Mouse (Mus musculus) lung, postnatal 25 days (tissue): ENCODE measurements around the gene Galp.
"Not testable (repeated sequence)": the region's sequence is repeated elsewhere in the genome, so short reads cannot be mapped to it uniquely, and the experiment has no call there.

ENCODE experiments used
- DNase-seq: peaks from one replicate; pipeline ENCODE4 v3.0.0; 2022; ENCODE audit warnings: low spot score

The Galp gene

DNA sequence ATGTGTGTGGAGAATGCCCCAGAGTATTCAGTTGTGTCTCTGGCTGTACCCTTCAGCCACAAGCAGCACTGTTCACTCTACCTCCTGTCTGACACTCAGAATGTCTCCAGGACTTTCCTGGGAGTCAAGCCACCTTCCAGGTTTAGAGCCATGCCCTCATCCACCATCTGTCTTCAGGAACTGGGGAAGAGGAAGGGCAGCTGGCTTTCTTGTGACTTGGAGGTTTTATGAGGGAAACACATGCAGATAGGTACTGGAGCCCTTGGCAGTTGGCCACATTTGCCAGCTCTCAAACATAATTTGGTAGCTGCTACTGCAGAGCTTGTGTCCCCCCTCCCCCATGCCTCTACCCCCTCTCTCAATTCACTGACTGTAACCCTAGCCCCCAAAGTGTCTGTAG is 17.9 kb upstream of the Galp start:
- no peak for DNase-seq

DNA sequence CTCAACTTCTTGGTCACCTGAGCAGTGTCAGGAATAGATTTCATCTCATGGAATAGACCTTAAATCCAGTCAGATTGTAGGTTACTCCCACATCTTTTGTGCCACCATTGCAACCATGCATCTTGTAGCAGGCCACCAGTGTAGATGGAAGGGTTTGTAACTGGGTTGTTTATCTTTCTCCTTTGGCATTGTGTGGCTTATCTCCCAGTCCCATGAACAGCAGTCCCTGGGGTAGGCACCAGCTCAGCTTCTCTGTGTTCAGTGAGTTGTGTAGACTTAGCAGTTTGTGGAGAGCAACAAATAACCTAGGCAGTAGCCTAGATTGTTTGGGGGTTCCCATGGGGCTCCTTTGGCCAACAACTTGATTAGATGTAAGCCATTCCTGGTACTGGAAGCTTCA is 14.0 kb upstream of the Galp start:
- DNase-seq = no peak

DNA sequence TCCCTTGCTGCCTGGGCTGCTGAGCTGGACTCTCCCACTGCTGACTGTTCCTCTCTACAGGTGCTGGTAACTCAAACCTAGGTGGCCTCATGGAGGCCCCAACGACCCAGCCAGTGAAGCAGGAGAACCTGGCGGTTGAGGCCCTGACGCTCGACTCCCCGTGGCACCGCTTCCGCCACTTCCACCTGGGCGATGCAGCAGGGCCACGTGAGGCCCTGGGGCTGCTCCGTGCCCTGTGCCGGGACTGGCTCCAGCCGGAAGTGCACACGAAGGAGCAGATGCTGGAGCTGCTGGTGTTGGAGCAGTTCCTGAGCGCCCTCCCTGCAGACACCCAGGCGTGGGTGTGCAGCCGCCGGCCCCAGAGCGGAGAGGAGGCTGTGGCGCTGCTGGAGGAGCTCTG is 13.1 kb upstream of the Galp start:
- no peak for DNase-seq

DNA sequence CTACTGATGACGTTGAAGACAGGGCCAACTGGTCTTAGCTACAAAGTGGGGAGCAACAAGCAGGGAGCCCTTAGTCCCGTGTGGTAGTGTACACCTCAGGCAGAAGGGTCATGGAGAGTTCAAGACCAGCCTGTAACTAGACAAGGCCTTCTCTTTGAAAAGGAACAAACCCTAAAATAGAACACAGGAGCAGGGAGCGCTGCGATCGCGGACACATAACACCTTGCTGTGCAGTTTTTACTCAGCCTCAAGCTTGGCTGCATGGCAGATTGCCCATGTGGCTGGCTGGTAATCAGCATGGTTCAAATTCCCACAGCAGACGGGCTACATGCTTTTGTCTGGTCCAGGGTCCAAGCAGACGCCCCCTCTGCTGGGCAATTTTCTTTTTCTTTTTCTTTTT is 12.4 kb upstream of the Galp start:
- DNase-seq = no peak

DNA sequence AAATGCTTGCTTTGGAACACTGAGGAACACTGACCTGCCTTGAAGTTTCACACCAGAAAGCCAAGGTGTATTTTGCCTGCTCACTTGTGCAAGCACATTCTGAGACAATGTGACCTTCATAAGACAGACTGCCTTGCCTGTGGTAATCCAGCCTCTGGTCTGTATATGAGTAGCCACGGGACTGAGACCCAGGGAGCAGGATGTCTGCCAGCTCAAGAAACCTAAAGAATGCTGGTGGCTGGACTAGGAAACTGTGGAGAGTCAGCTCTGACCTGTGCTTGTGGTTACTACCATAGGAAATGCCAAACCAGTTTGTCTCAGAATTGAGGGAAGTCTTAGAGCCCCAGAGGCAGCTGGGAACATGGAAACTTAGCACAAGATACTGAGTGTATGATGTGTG is 11.5 kb upstream of the Galp start:
- DNase-seq = no peak

DNA sequence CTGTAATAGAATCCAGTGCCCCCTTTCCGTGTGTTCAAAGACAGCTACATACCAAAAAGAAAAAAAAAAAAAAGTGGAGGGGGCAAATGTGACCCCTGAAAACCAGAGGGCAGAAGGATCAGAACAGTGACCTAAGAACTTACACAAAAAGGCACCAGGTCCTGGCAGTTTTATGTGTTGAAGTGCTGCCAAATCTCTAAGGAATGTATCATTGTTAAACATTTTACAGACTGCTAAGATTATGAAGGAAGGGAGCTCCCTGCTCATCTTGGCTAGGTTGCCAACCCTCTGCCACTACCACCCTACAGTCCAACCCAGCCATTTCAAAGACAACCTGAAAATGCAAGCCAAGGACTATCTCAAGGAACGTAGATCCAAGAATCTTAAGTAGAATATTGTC is 10.7 kb upstream of the Galp start:
- no peak for DNase-seq

DNA sequence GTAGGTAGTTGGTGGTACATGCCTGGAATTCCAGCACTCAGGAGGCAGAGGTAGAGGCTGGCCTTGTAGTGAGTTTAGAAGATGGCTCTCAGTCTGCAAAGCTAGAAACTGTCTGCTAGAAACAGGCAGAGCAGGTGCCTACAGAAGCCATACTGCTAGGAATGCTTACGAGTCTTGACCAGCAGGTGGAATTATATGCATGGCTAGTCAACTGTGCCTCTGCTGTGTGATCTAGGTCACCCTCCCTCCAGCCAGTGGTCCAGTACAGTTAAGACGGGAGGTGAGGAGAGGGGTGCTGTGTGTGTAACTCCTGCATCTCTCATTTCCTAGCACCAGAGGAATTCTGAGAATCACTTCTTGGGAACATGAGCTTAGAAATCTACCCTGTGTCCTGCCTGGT is 10.1 kb upstream of the Galp start:
- DNase-seq = no peak

DNA sequence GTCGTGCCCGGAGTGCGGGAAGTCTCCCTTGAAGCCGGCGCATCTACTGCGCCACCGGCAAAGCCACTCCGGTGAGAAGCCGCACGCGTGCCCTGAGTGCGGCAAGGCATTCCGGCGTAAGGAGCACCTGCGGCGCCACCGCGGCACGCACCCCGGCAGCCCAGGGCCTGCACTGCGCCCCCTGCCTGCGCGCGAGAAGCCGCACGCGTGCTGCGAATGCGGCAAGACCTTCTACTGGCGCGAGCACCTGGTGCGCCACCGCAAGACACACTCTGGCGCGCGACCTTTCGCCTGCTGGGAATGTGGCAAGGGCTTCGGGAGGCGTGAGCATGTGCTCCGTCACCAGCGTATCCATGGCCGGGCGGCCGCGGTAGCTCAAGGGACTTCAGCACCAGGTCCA is 7.3 kb upstream of the Galp start:
- DNase-seq = no peak

DNA sequence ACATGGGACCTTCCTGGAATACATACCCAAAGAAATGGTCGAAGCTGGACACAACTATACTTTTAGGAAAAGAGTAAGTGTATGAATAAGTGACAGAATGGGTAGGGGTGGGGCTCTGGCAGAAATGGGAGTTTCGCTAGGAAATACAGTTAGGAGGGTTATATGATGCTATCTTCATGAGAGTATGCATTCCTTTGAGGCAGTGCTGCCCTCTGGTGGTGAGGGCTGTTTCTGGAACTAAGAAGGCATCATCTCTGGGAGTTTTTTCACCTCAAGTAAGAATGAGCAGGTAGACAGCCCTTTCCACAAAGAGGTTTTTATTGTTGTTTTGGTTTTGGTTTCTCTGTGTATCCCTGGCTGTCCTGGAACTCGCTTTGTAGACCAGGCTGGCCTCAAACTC is 5.5 kb upstream of the Galp start:
- DNase-seq = peak; percentile 62

DNA sequence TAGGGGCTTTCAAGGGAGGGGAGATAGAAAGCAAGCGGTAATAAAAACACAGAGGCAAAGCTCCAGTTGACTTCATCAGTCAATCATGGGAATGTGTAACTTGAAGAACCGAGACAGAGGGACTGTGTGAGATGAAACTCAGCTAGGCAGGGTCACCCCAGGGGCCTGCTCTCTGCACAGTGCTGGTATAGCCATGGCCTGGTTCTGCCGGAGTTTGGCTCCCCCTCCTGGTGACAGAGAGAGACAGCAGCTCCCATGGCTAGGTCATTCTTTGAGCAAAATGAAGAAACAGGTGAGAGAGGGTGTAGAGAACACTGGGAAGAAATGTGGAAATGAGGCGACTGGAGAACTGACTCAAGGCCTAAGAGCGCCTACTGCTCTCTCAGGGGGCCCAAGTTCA is 2.8 kb upstream of the Galp start:
- DNase-seq = peak; percentile 57

DNA sequence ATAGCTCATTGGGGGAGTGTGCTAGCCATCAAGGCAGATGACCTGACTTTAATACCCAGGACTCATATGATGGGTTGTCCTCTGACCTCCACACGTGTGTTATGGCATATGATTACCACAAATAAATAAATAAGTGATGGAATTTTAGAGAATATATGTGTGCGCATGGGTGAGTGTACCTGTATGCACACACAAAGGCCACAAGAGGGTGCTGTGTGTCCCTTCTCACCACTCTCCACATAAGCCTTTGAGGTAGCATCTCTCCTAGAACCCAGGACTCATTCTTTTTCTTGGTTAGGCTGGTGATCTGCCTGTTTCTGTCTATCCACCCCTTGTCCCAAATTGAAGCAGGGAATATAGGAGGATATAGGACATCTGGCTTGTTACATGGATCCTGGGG is 1.1 kb upstream of the Galp start:
- DNase-seq = no peak

DNA sequence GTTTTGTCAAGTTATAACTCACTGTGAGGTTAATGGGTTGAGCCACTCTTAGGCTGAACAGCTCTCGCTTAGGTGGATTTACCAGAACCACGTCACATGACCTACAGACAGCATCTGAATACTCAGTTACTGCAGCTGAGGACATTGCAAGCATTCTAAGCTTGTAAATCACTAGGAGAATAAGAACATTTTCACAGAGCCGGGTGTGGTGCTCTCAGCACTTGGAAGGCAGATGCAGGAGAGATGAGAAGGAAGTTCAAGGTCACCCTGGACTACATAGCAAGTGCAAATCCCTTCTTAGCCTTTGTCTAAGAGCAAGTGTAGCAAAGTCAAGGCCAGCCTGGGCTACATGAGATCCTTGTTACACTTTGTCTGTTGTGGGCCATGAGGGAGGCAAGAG is 7.3 kb downstream of the Galp start:
- no peak for DNase-seq

DNA sequence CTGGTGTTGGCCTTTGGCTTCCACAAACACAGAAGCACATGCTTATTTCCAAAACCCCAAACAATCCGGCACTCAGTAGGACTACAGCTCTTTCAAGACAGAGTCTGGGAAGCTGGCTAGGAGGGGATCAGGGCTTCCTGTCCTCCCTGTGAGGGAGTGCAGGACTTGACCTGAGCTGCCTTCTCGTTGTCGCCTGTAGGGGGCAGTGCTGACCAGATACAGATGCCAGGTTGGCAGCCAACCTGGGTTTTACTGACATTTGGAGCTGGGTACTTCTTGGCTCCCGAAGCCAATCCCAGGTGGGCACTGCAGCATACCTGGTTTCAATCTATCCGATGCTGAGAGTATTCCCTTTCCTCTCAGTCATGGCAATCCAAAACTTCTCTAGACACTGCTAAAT is 16.3 kb downstream of the Galp start:
- peak; percentile 10 for DNase-seq

DNA sequence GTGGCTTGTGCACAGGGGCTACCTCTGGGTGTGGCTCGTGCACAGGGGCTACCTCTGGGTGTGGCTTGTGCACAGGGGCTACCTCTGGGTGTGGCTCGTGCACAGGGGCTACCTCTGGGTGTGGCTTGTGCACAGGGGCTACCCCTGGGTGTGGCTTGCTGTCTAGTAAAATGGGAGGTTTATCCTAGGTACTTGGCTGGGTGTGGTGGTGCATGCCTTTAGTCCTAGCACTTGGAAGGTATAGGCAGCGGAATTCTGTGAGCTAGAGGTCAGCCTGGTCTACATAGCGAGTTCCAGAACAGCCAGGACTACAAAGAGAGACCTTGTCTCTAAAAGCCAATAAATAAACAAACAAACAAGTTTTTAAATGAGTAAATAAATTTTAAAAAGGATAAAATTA is 17.8 kb downstream of the Galp start:
- DNase-seq = not testable (repeated sequence)

DNA sequence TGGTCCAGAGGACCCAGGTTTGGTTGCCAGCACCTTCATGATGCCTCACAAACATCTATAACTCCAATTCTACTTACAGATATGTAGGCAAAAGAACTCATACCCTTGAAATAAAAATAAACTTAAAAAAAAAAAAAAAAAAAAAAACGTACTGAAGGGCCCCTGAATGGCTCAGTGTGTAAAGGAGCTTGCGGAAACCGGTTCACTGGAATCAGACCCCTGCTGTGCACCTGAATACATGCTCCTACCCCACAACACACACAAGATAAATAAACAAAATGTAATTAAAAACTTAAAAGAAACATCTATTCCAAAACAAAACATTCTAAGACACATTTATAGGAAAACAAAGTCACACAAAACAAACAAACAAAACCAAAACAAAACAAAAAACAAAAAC is 23.3 kb downstream of the Galp start:
- DNase-seq = no peak

DNA sequence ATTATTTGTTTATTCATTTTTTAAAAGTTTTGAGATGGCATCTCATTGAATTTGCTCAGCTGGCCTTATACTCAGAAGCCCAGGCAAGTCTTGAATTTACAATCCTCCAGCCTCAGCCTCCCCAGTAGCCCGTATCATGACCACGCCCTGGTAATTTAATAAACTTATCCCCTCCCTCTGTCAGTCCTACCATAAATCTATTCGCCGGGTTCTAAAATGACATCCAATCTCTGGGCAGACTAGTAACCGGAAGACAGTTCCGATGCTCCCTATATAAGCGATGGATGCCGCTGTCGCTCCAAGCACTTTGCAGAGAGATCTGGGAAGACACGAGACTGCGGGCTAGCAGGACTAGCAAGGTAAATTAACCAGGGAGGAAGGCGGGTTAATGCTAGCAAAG is 25.1 kb downstream of the Galp start, which contains the start of gene Zscan5b:
Gene Zscan5b, plus strand, starts transcription at position 301 of the 400 bp plus-strand sequence.
- no peak for DNase-seq

DNA sequence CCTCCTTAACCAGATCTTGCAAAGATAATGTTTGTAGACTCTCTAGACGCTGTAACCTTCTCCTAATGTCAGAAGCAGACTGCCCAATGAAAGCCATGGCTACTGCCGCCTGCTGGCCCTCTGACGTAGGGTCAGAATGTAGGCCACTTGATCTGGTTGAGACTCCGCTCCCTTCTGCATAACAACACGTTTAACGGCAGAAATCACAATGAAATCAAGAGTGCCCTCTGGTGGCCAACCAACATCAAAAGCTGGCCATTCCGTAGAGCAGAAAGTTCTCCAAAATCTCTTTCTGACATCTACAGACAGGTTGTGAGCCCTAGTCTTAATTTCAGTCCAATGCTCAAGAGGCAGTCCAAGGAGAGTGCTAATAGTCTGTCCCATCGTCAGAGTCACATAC is 31.6 kb downstream of the Galp start:
- peak; percentile 6 for DNase-seq

DNA sequence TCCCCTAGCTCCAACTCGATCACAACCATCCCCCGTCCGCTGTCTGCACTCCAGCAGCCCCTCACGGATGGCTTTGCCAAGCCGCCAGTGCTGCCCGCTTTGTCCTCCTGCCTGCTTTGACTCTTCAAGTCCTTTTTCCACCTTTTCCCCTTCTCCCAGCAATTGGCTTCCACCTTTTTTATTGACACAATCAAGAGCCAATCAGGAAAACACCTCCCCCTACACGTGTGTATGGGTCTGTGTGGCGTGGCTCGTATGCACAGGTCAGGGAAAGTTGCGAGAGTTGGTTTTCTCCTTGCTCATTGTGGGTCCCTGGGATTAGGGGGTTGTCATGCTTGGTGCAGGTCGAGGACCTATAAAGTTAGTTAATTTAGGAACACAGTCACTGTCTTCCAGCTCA is 42.9 kb downstream of the Galp start:
- DNase-seq = peak; percentile 7

DNA sequence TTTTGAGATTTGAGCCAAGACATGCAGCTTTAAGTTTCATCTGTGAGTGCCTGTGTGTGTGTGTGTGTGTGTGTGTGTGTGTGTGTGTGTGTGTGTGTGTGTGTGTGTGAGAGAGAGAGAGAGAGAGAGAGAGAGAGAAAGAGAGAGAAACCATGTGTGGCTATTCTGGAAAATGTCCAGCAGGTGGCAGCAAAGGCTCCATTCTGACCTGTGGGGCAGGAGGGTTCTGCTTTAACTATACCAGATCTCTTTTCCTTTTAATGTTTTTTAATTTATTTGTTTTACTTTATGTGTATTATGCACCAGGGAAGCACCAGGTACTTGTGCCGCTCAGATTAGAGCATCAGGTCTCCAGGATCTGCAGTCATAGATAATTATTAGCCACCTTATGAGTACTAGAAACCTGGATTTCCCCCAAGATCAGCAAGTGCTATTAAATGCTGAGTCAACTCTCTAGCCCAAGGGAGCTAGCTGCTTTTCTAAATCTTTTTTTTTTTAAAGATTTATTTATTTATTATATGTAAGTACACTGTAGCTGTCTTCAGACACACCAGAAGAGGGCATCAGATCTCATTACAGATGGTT is 44.0 kb downstream of the Galp start:
- DNase-seq = peak; percentile 45

DNA sequence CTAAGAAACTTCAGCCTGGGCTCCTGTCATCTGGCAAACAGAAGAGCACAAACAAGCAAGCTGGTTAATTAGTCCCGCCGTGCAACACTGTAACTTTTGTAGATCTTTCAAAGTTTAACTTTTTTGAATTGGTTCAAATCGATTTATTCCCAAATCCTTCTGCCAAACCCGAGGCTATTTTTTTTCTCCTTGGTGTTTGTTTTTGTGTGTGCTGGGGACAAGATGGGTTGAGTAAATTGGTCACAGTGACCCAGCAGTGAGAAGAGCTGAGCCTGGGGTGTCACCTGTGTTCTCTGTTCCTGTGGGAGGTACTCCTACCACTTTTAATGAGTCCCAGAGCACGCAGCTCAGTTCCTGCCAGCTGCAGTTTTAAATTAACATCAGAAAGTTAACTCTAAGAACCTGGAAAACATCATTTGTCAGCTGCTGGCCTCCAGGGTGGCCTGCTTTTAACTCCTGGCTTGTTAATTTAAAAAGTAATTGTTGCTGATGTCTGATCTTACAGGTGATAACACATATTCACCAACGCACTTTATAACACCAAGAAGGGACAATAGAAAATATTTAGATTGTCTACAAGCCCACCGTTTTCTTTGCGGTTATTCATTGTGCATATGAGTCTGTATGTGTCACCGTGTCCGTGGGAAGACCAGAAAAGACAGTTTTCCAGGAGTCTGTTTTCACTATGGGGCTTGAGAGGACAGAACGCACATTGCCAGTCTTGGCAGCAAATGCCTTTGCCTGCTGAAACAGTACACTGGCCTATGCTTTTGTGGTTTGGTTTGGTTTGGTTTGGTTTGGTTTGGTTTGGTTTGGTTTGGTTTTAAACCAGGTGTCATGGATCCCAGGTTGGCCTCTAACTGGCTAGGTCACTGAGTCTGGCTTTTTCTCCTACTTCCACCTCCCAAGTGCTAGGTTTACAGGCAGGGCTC is 47.7 kb downstream of the Galp start:
- DNase-seq = no peak

DNA sequence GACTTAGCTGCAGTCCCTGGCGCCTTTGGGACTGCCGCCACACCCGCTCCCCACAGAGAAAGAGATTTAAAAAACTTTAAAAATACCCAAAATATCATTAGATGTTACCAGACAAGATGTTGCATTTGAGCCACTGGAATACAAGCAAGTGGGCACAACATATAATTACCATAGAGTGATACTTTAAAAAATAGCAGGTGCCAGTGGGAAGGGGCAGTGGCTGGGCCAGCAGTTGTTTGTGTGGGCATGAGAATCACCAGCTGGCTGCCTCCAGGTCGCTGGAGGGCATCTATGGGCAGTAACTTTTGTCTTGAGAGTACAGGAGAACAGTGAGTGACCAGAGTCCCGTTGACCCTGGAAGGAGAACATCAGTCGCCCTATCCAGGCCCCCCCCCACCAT is 55.5 kb downstream of the Galp start, which contains the start of gene Epp13:
Gene Epp13, plus strand, starts transcription at position 301 of the 400 bp plus-strand sequence.
- no peak for DNase-seq

DNA sequence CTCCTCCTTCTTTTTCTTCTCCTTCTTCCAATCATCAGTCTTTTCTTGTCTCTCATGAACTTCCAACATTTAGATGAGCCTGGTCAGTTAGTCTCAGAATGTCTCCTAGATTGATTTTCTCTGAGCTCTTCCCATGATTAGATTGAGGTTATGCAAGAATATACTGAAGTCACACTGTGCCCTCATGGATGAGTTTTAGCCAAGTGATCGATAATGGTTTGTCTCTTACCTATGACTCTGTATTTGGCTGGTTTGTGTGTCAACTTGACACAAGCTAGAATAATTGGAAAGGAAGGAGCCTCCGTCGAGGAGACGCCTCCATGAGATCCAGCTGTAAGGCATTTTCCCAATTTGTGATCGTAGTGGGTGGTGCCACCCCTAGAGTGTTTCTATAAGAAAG is 57.6 kb downstream of the Galp start:
- no peak for DNase-seq

DNA sequence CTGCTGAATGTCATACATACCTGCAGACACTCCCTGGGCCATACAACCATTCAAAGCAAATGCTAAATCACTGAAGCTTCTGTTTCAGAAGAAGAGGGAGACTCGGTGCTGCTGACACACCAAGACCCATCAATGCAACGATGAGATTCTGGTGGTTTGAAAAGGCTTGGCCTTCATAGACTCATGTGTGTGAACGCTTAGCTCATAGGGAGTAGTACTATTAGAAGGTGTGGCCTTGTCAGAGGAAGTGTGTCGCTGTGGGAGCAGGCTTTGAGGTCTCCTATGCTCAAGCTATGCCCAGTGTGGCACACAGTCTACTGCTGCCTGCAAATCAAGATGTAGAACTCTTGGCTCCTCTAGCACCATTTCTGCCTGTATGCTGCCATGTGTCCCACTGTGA is 60.5 kb downstream of the Galp start:
- no peak for DNase-seq
